Mouse (Mus musculus) liver, embryonic 15.5 days (tissue): ENCODE measurements around the gene Muc4. TPM values are rescaled to one million over a fixed set of nuclear protein-coding genes. Genes with fewer than 3 reads are reported as not detected.
A peak's percentile ranks its signal among the peaks of the same experiment; 100 is the strongest.

Experiments
- ATAC-seq: fragments of 200-750 bp; cut with Nextera tagmentation; 2 replicates; pipeline ENCODE4 v1.8.0; 2017; ENCODE audit warnings: moderate number of reproducible peaks, mild to moderate bottlenecking, moderate library complexity; ENCODE audit not compliant: insufficient read depth
- H3K27ac ChIP-seq: fragments of 300-500 bp; sonication (generic); replicated peaks from 2 replicates; pipeline ENCODE4 v1.5.1; 2015; ENCODE audit warnings: mild to moderate bottlenecking, inconsistent platforms
- H3K27me3 ChIP-seq: fragments of 300-500 bp; sonication (generic); 2 replicates; pipeline ENCODE4 v1.6.1; 2015; ENCODE audit warnings: mild to moderate bottlenecking, inconsistent platforms
- H3K36me3 ChIP-seq: fragments of 300-500 bp; sonication (generic); replicated peaks from 2 replicates; pipeline ENCODE4 v1.6.1; 2015; ENCODE audit warnings: moderate library complexity, mild to moderate bottlenecking, inconsistent platforms
- H3K4me1 ChIP-seq: fragments of 300-500 bp; sonication (generic); replicated peaks from 2 replicates; pipeline ENCODE4 v1.6.1; 2015; ENCODE audit warnings: inconsistent platforms
- H3K4me2 ChIP-seq: fragments of 300-500 bp; sonication (generic); 2 replicates; pipeline ENCODE4 v1.6.1; 2015; ENCODE audit warnings: moderate library complexity, mild to moderate bottlenecking, inconsistent platforms
- H3K4me3 ChIP-seq: fragments of 300-500 bp; sonication (generic); replicated peaks from 2 replicates; pipeline ENCODE4 v1.5.1; 2015; ENCODE audit warnings: mild to moderate bottlenecking, inconsistent platforms
- H3K9ac ChIP-seq: fragments of 300-500 bp; sonication (generic); 2 replicates; pipeline ENCODE4 v1.6.1; 2015; ENCODE audit warnings: moderate library complexity, mild to moderate bottlenecking, inconsistent platforms
- H3K9me3 ChIP-seq: fragments of 300-500 bp; sonication (generic); replicated peaks from 2 replicates; pipeline ENCODE4 v1.6.1; 2016; ENCODE audit warnings: inconsistent platforms
- WGBS: fragments of 180-500 bp; shearing (Covaris S2); methylation state at CpG from one replicate; pipeline ENCODE4 v1.1.7; 2015; ENCODE audit warnings: mixed read lengths; ENCODE audit not compliant: insufficient replicate concordance; 5-methylcytosine and 5-hydroxymethylcytosine counted together
- polyA plus RNA-seq: library from polyadenylated mRNA; unstranded; fragments of >200 nt; fragmentation: Nextera tagmentation; extraction: Ambion mirVana; gene quantifications from 2 replicates; pipeline ENCODE4 v1.2.1, GENCODE M21; 2015

Gene Muc4
- polyA plus RNA-seq, 1 experiment from 2014 or later, result 0.67 TPM

GRCm38 (mm10) chr16:32764961-32765360 is 29.3 kb downstream of the Muc4 start:
- Histone ChIP-seq H3K4me2 (no peak overlapping the region), H3K27me3 (no peaks in the 10 kb centered on the region), H3K9ac (no peak overlapping the region), H3K4me3 (no peak overlapping the region), H3K27ac (no peak overlapping the region), H3K9me3 (no peaks in the 10 kb centered on the region), H3K36me3 (no peaks in the 10 kb centered on the region), H3K4me1 (0 out of 2 replicates have a peak, but pooled peaks cover 2% of the 10 kb centered on the region)
- no peak for ATAC-seq
- WGBS, result 42% methylated on average over 6 of the region's 6 CpGs

DNA sequence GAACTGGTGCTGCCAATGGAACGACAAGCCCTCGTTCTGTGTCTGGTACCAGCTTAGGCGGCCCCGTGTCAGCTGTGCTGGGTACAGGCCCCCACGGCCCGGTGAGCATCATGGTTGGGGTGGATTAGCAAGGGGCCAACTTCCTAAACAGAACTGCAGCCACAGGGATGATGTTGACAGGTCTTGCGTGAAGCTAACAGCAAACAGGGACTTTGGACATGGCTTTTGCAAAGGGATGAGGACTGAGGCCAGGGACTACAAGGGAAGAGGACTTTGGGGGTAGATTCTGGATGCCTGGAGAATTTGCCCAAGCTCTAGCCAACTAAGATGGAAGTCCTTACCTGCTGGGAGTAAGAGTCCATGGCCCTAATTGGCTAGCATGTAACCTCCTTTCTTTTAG is 31.2 kb downstream of the Muc4 start:
- 58% methylated on average over 7 of the region's 7 CpGs for WGBS
- no peak overlapping the region for H3K9ac ChIP-seq
- ATAC-seq, result 0 out of 2 replicates have a peak, but pooled peaks have one; percentile 44

GRCm38 (mm10) chr16:32776676-32777075 is 41.0 kb downstream of the Muc4 start:
- no peak for ATAC-seq
- H3K36me3 ChIP-seq, result no peaks in the 10 kb centered on the region
- no peak overlapping the region for H3K4me2 ChIP-seq
- H3K27me3 ChIP-seq, result peaks cover 20% of the 10 kb centered on the region
- H3K9me3 ChIP-seq, result no peaks in the 10 kb centered on the region
- no peak overlapping the region for H3K9ac ChIP-seq
- H3K4me3 ChIP-seq, result no peak overlapping the region
- no peaks in the 10 kb centered on the region for H3K4me1 ChIP-seq
- 35% methylated on average over 10 of the region's 10 CpGs for WGBS
- no peak overlapping the region for H3K27ac ChIP-seq

More for the DNA sequence above, 31.2 kb downstream of the Muc4 start:
- H3K4me1 ChIP-seq, result 0 out of 2 replicates have a peak, but pooled peaks cover 2% of the 10 kb centered on the region
- no peak overlapping the region for H3K4me2 ChIP-seq
- H3K27ac ChIP-seq, result no peak overlapping the region
- no peaks in the 10 kb centered on the region for H3K27me3 ChIP-seq
- no peak overlapping the region for H3K4me3 ChIP-seq
- H3K9me3 ChIP-seq, result no peaks in the 10 kb centered on the region
- H3K36me3 ChIP-seq, result no peaks in the 10 kb centered on the region

DNA sequence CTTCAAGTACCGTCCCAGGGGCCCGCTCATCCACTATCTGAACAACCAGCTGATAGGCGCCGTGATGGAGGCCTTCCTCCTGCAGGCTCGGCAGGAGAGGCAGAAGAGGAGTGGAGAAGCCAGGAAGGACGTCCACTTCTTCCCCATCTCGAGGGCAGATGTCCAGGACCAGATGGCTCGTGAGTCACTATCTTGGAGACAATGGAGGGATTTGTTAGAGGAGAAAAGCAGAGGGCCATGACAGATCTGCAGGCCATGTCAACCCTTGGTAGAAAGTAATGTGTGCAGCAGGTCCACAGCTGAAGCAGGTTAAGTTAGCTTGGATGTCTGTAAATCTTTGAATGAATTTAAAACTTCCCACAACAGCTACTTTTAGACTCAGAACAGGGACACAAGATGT is 43.3 kb downstream of the Muc4 start:
- Histone ChIP-seq H3K9me3 (no peaks in the 10 kb centered on the region), H3K4me3 (no peak overlapping the region), H3K9ac (no peak overlapping the region), H3K27ac (no peak overlapping the region), H3K36me3 (no peaks in the 10 kb centered on the region), H3K4me2 (no peak overlapping the region), H3K4me1 (no peaks in the 10 kb centered on the region), H3K27me3 (peaks cover 20% of the 10 kb centered on the region)
- no peak for ATAC-seq
- 40% methylated on average over 8 of the region's 8 CpGs for WGBS

GRCm38 (mm10) chr16:32783324-32784062 is 47.8 kb downstream of the Muc4 start:
- Histone ChIP-seq H3K27ac (no peak overlapping the region), H3K4me2 (no peak overlapping the region), H3K4me1 (no peaks in the 10 kb centered on the region), H3K9me3 (no peaks in the 10 kb centered on the region), H3K36me3 (no peaks in the 10 kb centered on the region), H3K9ac (no peak overlapping the region), H3K27me3 (peaks cover 6% of the 10 kb centered on the region; the same call in 1 of the 2 replicates), H3K4me3 (no peak overlapping the region)
- ATAC-seq, result no peak
- WGBS, result 44% methylated on average over 5 of the region's 5 CpGs

DNA sequence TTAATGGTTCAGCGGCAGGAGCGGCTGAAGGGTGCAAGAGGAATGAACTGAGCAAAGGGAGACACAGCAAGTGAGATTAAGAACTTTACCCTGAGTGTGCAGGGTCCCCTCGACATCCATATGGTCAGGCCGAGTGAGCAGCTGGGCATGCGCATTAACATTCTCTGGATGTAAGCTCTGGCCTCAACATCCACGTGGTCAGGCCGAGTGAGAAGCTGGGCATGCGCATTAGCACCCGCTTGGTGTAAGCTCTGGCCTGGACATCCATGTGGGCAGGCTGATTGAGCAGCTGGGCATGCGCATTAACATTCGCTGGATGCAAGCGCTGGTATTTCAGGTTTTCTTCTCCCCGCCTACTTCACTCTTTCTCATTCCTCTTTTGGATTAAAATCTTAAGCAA is 49.2 kb downstream of the Muc4 start:
- no peak overlapping the region for H3K4me2 ChIP-seq
- H3K9ac ChIP-seq, result no peak overlapping the region
- no peak for ATAC-seq
- H3K27ac ChIP-seq, result no peak overlapping the region
- H3K4me3 ChIP-seq, result no peak overlapping the region
- no peaks in the 10 kb centered on the region for H3K4me1 ChIP-seq
- H3K36me3 ChIP-seq, result no peaks in the 10 kb centered on the region
- H3K27me3 ChIP-seq, result peaks cover 6% of the 10 kb centered on the region; the same call in 1 of the 2 replicates
- no peaks in the 10 kb centered on the region for H3K9me3 ChIP-seq
- WGBS, result 76% methylated on average over 13 of the region's 13 CpGs

DNA sequence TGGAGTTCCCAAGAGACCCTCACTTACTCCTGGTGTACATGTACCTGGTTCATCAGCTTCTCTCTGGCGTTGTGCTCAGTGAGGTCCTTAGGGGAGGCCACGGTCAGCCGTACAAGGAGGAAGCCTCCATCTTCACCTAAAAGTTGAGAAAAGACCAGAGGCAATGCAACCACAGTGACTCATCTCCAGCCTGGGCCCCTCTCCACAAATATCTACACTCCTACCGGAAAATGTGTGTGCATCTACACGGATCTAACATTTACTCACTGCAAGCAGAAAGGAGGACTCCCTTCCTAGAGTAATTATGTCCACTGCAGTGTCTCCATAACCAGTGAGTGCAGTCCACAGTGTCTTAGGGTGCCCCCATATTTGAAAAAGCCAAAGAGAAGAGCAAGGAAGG is 54.4 kb downstream of the Muc4 start:
- Histone ChIP-seq H3K9me3 (no peaks in the 10 kb centered on the region), H3K4me3 (no peak overlapping the region), H3K9ac (no peak overlapping the region), H3K4me1 (no peaks in the 10 kb centered on the region), H3K36me3 (no peaks in the 10 kb centered on the region), H3K4me2 (no peak overlapping the region), H3K27ac (no peak overlapping the region), H3K27me3 (peaks cover 14% of the 10 kb centered on the region; the same call in 1 of the 2 replicates)
- WGBS, result 64% methylated on average over 5 of the region's 5 CpGs
- no peak for ATAC-seq

DNA sequence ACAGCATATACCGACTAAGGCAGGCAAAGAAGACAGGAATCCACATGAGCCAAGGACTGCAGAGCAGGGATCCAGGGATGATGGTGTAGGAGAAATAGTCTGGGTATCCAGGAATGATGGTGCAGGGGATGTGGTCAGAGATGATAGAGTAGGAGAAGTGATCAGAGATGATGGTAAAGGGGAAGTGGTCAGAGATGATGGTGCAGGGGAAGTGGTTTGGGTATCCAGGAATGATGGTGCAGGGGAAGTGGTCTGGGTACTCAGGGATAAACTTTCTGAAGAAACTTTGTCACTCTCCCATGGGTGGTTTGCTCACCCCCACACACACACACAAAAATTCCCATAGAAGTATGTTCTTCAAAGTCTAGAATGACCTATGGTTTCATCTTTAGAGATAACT is 59.5 kb downstream of the Muc4 start:
- peaks cover 30% of the 10 kb centered on the region for H3K27me3 ChIP-seq
- no peaks in the 10 kb centered on the region; the same call in 1 of the 2 replicates for H3K9me3 ChIP-seq
- 65% methylated on average over 1 of the region's 1 CpGs for WGBS
- no peak overlapping the region for H3K27ac ChIP-seq
- no peak overlapping the region for H3K9ac ChIP-seq
- ATAC-seq, result no peak
- no peak overlapping the region for H3K4me2 ChIP-seq
- H3K4me1 ChIP-seq, result no peaks in the 10 kb centered on the region
- no peak overlapping the region for H3K4me3 ChIP-seq
- no peaks in the 10 kb centered on the region for H3K36me3 ChIP-seq

DNA sequence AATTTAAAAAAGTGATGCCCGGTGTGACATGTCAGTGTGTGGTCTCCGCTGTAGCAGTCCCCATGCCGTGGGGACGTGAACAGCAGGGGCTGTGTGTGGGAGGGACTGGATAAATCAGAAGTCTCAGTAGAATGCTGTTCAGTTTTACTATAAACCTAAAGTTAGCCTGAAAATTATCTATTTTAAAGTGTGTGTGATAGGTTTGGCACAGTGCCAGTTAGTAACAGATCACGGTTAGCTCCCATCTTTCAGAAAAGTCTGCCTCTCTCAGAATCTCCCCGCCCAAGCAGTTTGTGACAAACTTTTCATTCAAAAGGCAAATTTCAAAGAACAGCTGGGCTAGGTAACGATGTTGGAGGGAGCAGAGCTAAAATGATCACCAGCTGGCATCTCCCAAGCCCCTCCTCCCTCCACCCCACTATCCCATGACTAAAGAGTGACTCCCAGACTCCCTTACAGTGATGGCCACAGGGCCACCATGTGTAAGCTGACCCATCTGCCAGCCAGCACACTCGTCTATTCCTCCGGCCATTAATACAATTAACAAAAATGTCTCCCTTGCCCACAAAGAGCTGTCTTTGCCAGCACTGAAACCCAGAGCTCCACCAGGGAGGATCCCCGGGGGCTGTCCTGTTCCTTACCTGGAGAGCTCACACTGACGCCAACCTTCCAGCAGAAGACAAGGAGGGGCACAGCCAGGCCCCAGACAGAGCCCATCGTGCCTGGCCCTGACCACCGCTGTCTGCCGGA is 61.2 kb downstream of the Muc4 start:
- Histone ChIP-seq H3K4me1 (no peaks in the 10 kb centered on the region), H3K36me3 (no peaks in the 10 kb centered on the region), H3K27me3 (peaks cover 22% of the 10 kb centered on the region), H3K9ac (no peak overlapping the region), H3K27ac (no peak overlapping the region), H3K9me3 (no peaks in the 10 kb centered on the region; the same call in 1 of the 2 replicates), H3K4me3 (no peak overlapping the region), H3K4me2 (no peak overlapping the region)
- WGBS, result 63% methylated on average over 14 of the region's 14 CpGs
- no peak for ATAC-seq

- H3K27ac ChIP-seq, result no peak within 1 kb of the TSS
- no peak within 1 kb of the TSS for H3K4me2 ChIP-seq
- H3K9ac ChIP-seq, result no peak within 1 kb of the TSS
- H3K4me1 ChIP-seq, result no peaks in the 10 kb centered on the region
- no peak for ATAC-seq
- H3K9me3 ChIP-seq, result no peaks in the 10 kb centered on the region; the same call in 1 of the 2 replicates
- 44% methylated on average over 3 of the region's 3 CpGs for WGBS
- peaks cover 21% of the 10 kb centered on the region for H3K27me3 ChIP-seq
- no peak within 1 kb of the TSS for H3K4me3 ChIP-seq
- H3K36me3 ChIP-seq, result no peaks in the 10 kb centered on the region
These were observed 61.7 kb downstream of the Muc4 start, which contains the start of gene Muc20 for GRCm38 (mm10) chr16:32797426-32797689. TSS of gene Muc20 (minus strand) at chr16:32797435.

DNA sequence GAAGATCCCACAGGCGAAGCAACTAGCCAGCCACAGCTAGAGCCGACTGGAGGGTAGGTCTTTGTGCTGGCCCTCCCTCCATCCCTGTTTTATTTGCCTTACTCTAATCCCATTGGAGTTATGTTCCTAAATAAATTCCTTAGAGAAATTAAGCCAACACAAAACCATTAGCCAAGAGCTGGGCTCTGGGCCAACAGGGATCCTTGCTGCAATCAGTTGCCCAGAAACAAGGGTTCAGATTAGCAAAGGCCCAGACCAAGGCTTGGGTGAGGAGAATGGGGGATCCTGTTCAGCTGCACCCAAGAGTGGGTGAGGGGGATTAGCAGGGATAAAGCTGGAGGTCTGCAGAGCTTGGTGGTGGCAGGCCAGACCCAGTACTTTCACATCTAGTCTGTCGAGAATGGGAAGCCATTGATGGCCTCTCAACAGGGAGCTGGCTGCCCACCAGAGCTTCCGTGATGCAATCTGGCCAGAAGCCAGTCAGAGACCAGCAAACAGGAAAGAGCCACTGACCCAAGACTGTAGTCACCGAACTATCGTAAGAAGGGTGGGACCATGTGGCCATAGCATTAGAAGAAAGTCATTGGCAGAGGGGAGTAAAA is 67.7 kb downstream of the Muc4 start:
- no peak overlapping the region for H3K4me2 ChIP-seq
- H3K9me3 ChIP-seq, result no peaks in the 10 kb centered on the region; the same call in 1 of the 2 replicates
- ATAC-seq, result no peak
- no peaks in the 10 kb centered on the region for H3K36me3 ChIP-seq
- H3K9ac ChIP-seq, result no peak overlapping the region
- no peak overlapping the region for H3K4me3 ChIP-seq
- peaks cover 17% of the 10 kb centered on the region for H3K4me1 ChIP-seq
- 39% methylated on average over 6 of the region's 6 CpGs for WGBS
- no peaks in the 10 kb centered on the region for H3K27me3 ChIP-seq
- no peak overlapping the region for H3K27ac ChIP-seq
